Mouse (Mus musculus) MEL (cell line): Measurements from ENCODE around the gene Prl3d3. TPM values are rescaled to one million over a fixed set of nuclear protein-coding genes. Genes with fewer than 3 reads are reported as not detected.

Source experiments
- DNase-seq: peaks from one replicate; pipeline ENCODE4 v3.0.0; 2011; ENCODE audit warnings: low read depth, low spot score
- H3K27ac ChIP-seq: 2 replicates; pipeline ENCODE4 v1.5.1; 2012; ENCODE audit warnings: low read depth, mild to moderate bottlenecking, control low read depth, low read length, moderate library complexity; ENCODE audit not compliant: control insufficient read depth
- H3K27me3 ChIP-seq, 2 experiments: fragments of 150-350 bp in 1 of 2; sonication (generic) in 1 of 2; 2 replicates each; pipeline ENCODE4 v1.6.1; 2012; ENCODE audit warnings: low read length in 2 of 2, mild to moderate bottlenecking in 2 of 2, improper control_type of control experiment in 1 of 2, moderate library complexity in 1 of 2; ENCODE audit not compliant: insufficient read depth in 2 of 2, control insufficient read depth in 1 of 2
- H3K36me3 ChIP-seq, 2 experiments: 2 replicates each; pipeline ENCODE4 v1.6.1; 2012 to 2014; ENCODE audit warnings: low read length in 2 of 2, improper control_type of control experiment in 1 of 2, inconsistent platforms in 1 of 2, mild to moderate bottlenecking in 1 of 2; ENCODE audit not compliant: insufficient read depth in 2 of 2, control insufficient read depth in 1 of 2
- H3K4me1 ChIP-seq, 2 experiments: fragments of 150-350 bp in 1 of 2; sonication (generic) in 1 of 2; 2 replicates each; pipeline ENCODE4 v1.6.1; 2012; ENCODE audit warnings: low read length in 2 of 2, improper control_type of control experiment in 1 of 2, mild to moderate bottlenecking in 1 of 2; ENCODE audit not compliant: insufficient read depth in 2 of 2, control insufficient read depth in 1 of 2
- H3K4me3 ChIP-seq, 2 experiments: fragments of 150-350 bp in 1 of 2; sonication (generic) in 1 of 2; 2 replicates each; pipeline ENCODE4 v1.5.1; 2012; ENCODE audit warnings: low read depth in 2 of 2, low read length in 2 of 2, mild to moderate bottlenecking in 2 of 2, moderate library complexity in 2 of 2, control low read depth in 1 of 2, improper control_type of control experiment in 1 of 2; ENCODE audit not compliant: control insufficient read depth in 1 of 2, insufficient read depth in 1 of 2
- H3K79me2 ChIP-seq: 2 replicates; pipeline ENCODE4 v1.6.1; 2012; ENCODE audit warnings: mild to moderate bottlenecking, low read length, moderate library complexity; ENCODE audit not compliant: control insufficient read depth, poor library complexity, insufficient read depth
- H3K9ac ChIP-seq: 2 replicates; pipeline ENCODE4 v1.6.1; 2012; ENCODE audit warnings: low read depth, mild to moderate bottlenecking, control low read depth, low read length, moderate library complexity; ENCODE audit not compliant: control insufficient read depth, poor library complexity, severe bottlenecking
- H3K9me3 ChIP-seq: fragments of 150-350 bp; sonication (generic); replicated peaks from 2 replicates; pipeline ENCODE4 v1.6.1; 2012; ENCODE audit warnings: mild to moderate bottlenecking, low read length, improper control_type of control experiment, moderate library complexity; ENCODE audit not compliant: insufficient read depth
- MAFK ChIP-seq: IDR thresholded peaks from 2 replicates; pipeline ENCODE4 v1.6.1; 2011; ENCODE audit warnings: low read depth, mild to moderate bottlenecking, low read length, improper control_type of control experiment, borderline replicate concordance
- MAX ChIP-seq: IDR thresholded peaks from 2 replicates; pipeline ENCODE4 v1.6.1; 2011; ENCODE audit warnings: low read length, improper control_type of control experiment
- MEF2A ChIP-seq: IDR thresholded peaks from 2 replicates; pipeline ENCODE4 v1.6.1; 2014; ENCODE audit warnings: low read depth, mild to moderate bottlenecking, inconsistent platforms, low read length, improper control_type of control experiment; ENCODE audit not compliant: poor library complexity, insufficient replicate concordance, severe bottlenecking; ENCODE audit errors: extremely low read depth
- MYC ChIP-seq: IDR thresholded peaks from 2 replicates; pipeline ENCODE4 v1.6.1; 2011; ENCODE audit warnings: low read depth, mild to moderate bottlenecking, low read length, improper control_type of control experiment, moderate library complexity
- POLR2A ChIP-seq, 2 experiments: IDR thresholded peaks; 2 replicates each; pipeline ENCODE4 v1.6.1; 2011 to 2012; ENCODE audit warnings: low read length in 2 of 2, mild to moderate bottlenecking in 2 of 2, control low read depth in 1 of 2, improper control_type of control experiment in 1 of 2, low read depth in 1 of 2, moderate library complexity in 1 of 2; ENCODE audit not compliant: control insufficient read depth in 1 of 2, insufficient read depth in 1 of 2, poor library complexity in 1 of 2
- POLR2AphosphoS2 ChIP-seq: IDR thresholded peaks from 2 replicates; pipeline ENCODE4 v1.6.1; 2011; ENCODE audit warnings: low read length, improper control_type of control experiment
- TAL1 ChIP-seq: IDR thresholded peaks from 2 replicates; pipeline ENCODE4 v1.6.1; 2012; ENCODE audit warnings: mild to moderate bottlenecking, inconsistent platforms, low read length, moderate library complexity, mixed read lengths
- polyA plus RNA-seq, 2 experiments: library from polyadenylated mRNA; stranded (reverse) in 1 of 2; unstranded in 1 of 2; fragments of >175 nt in 1 of 2; fragments of >200 nt in 1 of 2; gene quantifications; 2 replicates each; pipeline versions ENCODE4 v1.2.1 to v1.2.4; 2012; ENCODE audit warnings: low replicate concordance in 2 of 2, low read depth in 1 of 2; ENCODE audit not compliant: insufficient read length in 2 of 2, insufficient read depth in 1 of 2, missing spikeins in 1 of 2
- total RNA-seq: library from RNA; depleted of rRNA; stranded (reverse); fragments of 300-350 nt; gene quantifications from 2 replicates; pipeline ENCODE4 v1.2.3, GENCODE M21; 2012; rRNA removed

The Prl3d3 gene
- total and polyA plus RNA-seq, 3 experiments = not detected

DNA sequence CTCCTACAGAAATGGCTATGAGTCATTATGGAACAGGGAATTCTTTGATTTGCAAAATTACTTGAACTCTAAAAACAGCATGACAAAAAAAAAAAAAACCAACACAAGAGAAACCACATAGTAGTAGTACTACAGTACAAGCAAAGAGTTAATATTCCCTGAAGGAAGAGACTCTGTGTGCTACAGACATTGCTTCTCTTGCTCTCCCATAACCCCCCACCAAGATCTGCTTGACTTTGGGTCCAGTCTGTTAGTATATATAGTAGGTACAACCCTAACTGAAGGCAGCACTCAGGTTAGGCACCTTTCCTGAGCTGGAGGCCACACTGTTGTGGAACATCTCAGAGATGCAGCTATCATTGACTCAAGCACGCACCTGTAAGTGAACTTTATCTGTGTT lies 39.8 kb downstream of the Prl3d3 start, which contains the start of gene Prl3c1:
Gene Prl3c1, plus strand, starts transcription at position 301 of the 400 bp plus-strand sequence.
- Histone ChIP-seq H3K4me1 (no peaks in the 10 kb centered on the region), H3K9ac (no peak within 1 kb of the TSS), H3K27ac (no peak within 1 kb of the TSS), H3K27me3 (no peaks in the 10 kb centered on the region), H3K4me3 (no peak within 1 kb of the TSS), H3K79me2 (no peaks in the 10 kb centered on the region), H3K36me3 (no peaks in the 10 kb centered on the region)
- no peak for DNase-seq
- TF ChIP-seq MAX (no peak), TAL1 (no peak), POLR2A (IDR thresholded peaks at IDR 0.05; ENCODE audit: control insufficient read depth in 1 of 2, insufficient read depth in 1 of 2, low read depth in 1 of 2, low read length in 2 of 2, poor library complexity in 1 of 2) (no peak), MYC (no peak), POLR2AphosphoS2 (no peak), MAFK (no peak), MEF2A (no peak)
- TF ChIP-seq, all 39 proteins: peak for 0
- no peaks in the 10 kb centered on the region for H3K9me3 ChIP-seq

Other genes starting within 250 kb of the Prl3d3 start
- gene Prl, start 99.2 kb upstream of the Prl3d3 start, total RNA-seq = not detected in 2 replicates
- gene Prl, start 99.2 kb upstream of the Prl3d3 start, polyA plus RNA-seq = not detected
- not detected in 2 replicates for gene Prl3d1, start 62.6 kb upstream of the Prl3d3 start, total RNA-seq
- not detected for gene Prl3d1, start 62.6 kb upstream of the Prl3d3 start, polyA plus RNA-seq
- not detected in 2 replicates for gene Prl3d2, start 35.1 kb upstream of the Prl3d3 start, total RNA-seq
- not detected for gene Prl3d2, start 35.1 kb upstream of the Prl3d3 start, polyA plus RNA-seq
- not detected in 2 replicates for gene Prl3c1, start 39.9 kb downstream of the Prl3d3 start, total RNA-seq
- gene Prl3c1, start 39.9 kb downstream of the Prl3d3 start, polyA plus RNA-seq = not detected
- gene Prl3b1, start 85.1 kb downstream of the Prl3d3 start, total RNA-seq = not detected in 2 replicates
- not detected for gene Prl3b1, start 85.1 kb downstream of the Prl3d3 start, polyA plus RNA-seq
- not detected in 2 replicates for gene Prl3a1, start 102.6 kb downstream of the Prl3d3 start, total RNA-seq
- gene Prl3a1, start 102.6 kb downstream of the Prl3d3 start, polyA plus RNA-seq = not detected
- not detected in 2 replicates for gene Prl6a1, start 155.8 kb downstream of the Prl3d3 start, total RNA-seq
- gene Prl6a1, start 155.8 kb downstream of the Prl3d3 start, polyA plus RNA-seq = not detected
- not detected in 2 replicates for gene Prl8a2, start 188.9 kb downstream of the Prl3d3 start, total RNA-seq
- not detected for gene Prl8a2, start 188.9 kb downstream of the Prl3d3 start, polyA plus RNA-seq
- gene Prl2b1, start 234.1 kb downstream of the Prl3d3 start, total RNA-seq = not detected in 2 replicates
- gene Prl2b1, start 234.1 kb downstream of the Prl3d3 start, polyA plus RNA-seq = not detected